Mouse (Mus musculus): ENCODE measurements around the gene Ms4a4a. TPM values are rescaled to one million over a fixed set of nuclear protein-coding genes. Genes with fewer than 3 reads are reported as not detected.

Gene Ms4a4a
- polyA plus RNA-seq (2015; fragmentation: Nextera tagmentation; extraction: Ambion mirVana): 4.0 and 8.1 TPM in 2 replicates

DNA sequence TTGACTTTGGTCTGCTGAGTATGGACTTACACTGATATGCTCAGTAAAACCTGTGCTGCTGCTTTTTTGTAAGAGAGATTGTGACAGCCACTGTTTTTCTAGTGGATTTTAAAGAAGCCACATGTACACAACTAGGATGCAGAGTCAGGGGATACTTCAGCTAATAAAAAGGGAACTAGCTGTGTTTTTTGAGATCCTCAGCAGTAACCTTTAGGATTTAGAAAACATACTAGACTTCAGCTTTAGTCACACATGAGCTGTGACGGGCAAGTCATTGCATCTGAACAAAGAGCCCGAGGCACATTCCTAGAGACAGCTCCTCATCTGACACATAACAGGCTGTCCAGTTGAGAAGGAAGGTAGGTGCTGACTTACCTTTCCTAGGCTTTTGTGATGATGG lies at the start of gene Ms4a4a:
TSS of gene Ms4a4a (plus strand) at position 251 of the 400 bp plus-strand sequence.
- WGBS: 72% methylated on average over 2 of the region's 2 CpGs
- Histone ChIP-seq H3K9ac (no peak within 1 kb of the TSS), H3K9me3 (replicated peaks) (no peaks in the 10 kb centered on the region), H3K36me3 (no peaks in the 10 kb centered on the region), H3K27ac (no peak within 1 kb of the TSS), H3K4me1 (replicated peaks) (no peaks in the 10 kb centered on the region), H3K4me2 (no peak within 1 kb of the TSS), H3K27me3 (no peaks in the 10 kb centered on the region), H3K4me3 (no peak within 1 kb of the TSS)
- no peak for ATAC-seq (replicated peaks; ENCODE audit: insufficient number of reproducible peaks, insufficient read depth, low FRiP score, low read depth)

DNA sequence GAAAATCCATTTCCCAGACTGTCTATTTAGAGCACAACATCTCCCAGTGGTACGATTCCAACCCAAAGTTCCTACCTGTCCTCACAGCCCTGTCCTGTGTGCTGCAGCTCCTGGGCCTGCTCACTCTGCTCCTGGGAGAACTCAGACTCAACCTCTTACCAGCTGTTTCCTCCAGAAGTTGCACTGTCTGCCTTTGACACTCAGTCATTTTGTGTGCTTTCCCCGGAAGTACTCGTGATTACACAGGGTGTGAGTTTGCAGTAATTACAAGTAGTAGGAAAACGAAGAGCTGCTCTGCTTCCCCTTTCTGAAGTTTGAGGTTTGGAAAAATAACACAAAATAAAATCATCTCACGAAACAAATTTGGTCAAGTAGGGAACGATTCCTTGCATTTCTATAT lies 39.4 kb upstream of the Ms4a4a start, which contains the start of gene Ms4a7:
TSS of gene Ms4a7 (minus strand) at position 215 of the 400 bp plus-strand sequence.
- no peak for ATAC-seq (replicated peaks; ENCODE audit: insufficient number of reproducible peaks, insufficient read depth, low FRiP score, low read depth)
- Histone ChIP-seq H3K36me3 (no peaks in the 10 kb centered on the region), H3K4me3 (no peak within 1 kb of the TSS), H3K4me1 (replicated peaks) (no peaks in the 10 kb centered on the region), H3K27ac (no peak within 1 kb of the TSS), H3K27me3 (no peaks in the 10 kb centered on the region), H3K9ac (no peak within 1 kb of the TSS), H3K4me2 (no peak within 1 kb of the TSS), H3K9me3 (replicated peaks) (no peaks in the 10 kb centered on the region)
- 72% methylated on average over 6 of the region's 6 CpGs for WGBS

DNA sequence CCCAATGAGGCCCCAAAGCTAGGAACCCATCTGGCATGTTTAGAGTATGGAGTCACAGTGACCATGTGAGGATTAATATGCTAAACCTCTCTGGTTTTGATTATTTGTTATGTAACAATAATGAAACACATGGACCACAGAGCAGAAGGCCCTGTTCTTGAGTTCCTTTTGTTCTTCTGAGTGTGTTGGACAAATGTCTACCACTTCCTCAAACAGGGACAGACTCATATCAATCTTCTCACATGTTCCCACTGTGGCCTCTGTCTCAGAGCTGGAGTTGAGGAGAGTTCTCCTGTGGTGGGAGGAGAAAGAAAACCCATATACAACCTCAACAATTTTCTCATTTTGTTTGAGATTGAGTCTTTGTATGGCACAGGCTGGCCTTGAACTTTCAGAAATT lies 32.2 kb upstream of the Ms4a4a start:
- H3K27me3 ChIP-seq: no peaks in the 10 kb centered on the region
- no peak overlapping the region for H3K4me2 ChIP-seq
- ATAC-seq (replicated peaks; ENCODE audit: insufficient number of reproducible peaks, insufficient read depth, low FRiP score, low read depth): no peak
- no peak overlapping the region for H3K9ac ChIP-seq
- no peaks in the 10 kb centered on the region for H3K4me1 ChIP-seq (replicated peaks)
- no peaks in the 10 kb centered on the region for H3K9me3 ChIP-seq (replicated peaks)
- no peak overlapping the region for H3K4me3 ChIP-seq
- H3K36me3 ChIP-seq: no peaks in the 10 kb centered on the region
- H3K27ac ChIP-seq: no peak overlapping the region

DNA sequence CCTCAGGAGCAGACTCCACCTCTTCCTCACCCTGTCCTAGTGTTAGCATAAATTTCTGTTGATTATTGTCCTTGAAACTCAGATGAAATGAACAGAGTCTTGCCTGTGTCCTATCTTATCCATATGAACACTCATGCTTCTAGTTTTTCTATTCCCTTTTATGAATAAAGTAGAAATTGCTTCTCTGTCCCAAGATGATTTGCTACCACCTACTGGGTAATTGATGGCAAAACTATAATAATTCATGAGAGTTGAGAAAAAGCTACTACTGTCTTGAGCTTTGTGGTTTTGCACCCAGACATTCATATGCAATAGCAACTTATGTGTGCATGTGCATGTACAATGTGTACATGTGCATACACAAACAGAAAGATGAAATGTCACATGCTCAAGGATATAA lies 31.3 kb upstream of the Ms4a4a start:
- Histone ChIP-seq H3K4me2 (no peak overlapping the region), H3K9ac (no peak overlapping the region), H3K9me3 (replicated peaks) (no peaks in the 10 kb centered on the region), H3K27ac (no peak overlapping the region), H3K36me3 (no peaks in the 10 kb centered on the region), H3K27me3 (no peaks in the 10 kb centered on the region), H3K4me3 (no peak overlapping the region), H3K4me1 (replicated peaks) (no peaks in the 10 kb centered on the region)
- ATAC-seq (replicated peaks; ENCODE audit: insufficient number of reproducible peaks, insufficient read depth, low FRiP score, low read depth): no peak

DNA sequence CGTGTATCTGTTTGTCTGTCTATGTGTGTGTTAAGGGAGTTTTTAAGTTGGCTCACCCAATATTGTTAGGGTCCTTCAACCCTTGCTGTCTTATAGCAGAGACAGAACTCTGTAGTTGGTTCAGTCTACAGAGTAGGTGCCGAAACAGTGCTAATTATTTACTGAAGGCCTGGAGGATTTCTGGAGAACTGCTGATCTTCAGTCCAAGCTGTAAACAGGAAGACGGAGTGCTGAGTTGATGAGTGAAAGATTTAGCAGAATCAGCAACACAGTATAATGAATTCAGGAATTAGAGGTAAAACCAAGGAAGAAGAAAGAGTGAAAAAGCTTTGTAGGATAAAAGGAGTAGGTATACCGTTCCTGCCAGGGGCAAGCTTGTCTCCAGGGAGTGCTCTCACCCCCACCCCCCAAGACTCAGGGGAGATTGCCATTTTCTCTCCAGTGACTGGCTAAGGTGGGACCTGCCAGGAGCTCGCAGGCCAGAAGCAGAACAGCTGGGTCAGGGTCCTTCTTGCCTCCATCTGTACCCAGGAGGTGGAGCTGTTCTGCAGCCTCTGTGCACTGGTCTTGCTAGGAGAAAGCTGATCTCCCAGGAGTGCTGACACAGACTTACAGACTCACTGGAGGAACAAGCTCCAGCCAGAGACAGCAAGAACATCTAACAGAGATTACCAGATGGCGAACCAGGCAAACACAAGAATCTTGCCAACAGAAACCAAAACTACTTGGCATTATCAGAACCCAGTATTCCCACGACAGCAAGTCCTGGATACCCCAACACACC lies 25.4 kb upstream of the Ms4a4a start:
- ATAC-seq (replicated peaks; ENCODE audit: insufficient number of reproducible peaks, insufficient read depth, low FRiP score, low read depth): no peak

DNA sequence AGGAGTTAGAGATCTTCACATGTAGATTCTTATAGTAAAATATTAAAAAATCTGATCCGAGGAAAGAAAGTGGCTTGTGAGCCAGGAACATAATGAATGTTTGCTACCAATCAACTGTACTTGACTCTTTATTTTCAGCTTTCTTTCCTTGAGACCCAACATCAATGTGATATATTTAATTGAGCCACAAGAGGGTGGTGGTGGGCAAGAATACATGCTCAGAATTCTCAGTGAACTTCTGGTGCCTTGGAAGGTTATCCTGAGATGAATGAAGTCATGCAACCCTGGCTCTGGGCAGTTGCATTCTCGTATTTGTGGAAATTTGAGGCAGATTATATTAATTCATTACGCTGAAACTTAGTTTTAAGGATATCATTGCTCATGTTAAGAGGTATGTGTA lies 23.4 kb upstream of the Ms4a4a start:
- 33% methylated on average over 3 of the region's 3 CpGs for WGBS

More for the DNA sequence above, 25.4 kb upstream of the Ms4a4a start:
- WGBS: 49% methylated on average over 7 of the region's 7 CpGs
- Histone ChIP-seq H3K36me3 (no peaks in the 10 kb centered on the region), H3K27ac (no peak overlapping the region), H3K4me3 (no peak overlapping the region), H3K9me3 (replicated peaks) (no peaks in the 10 kb centered on the region), H3K4me1 (replicated peaks) (no peaks in the 10 kb centered on the region), H3K4me2 (no peak overlapping the region), H3K27me3 (no peaks in the 10 kb centered on the region), H3K9ac (no peak overlapping the region)

DNA sequence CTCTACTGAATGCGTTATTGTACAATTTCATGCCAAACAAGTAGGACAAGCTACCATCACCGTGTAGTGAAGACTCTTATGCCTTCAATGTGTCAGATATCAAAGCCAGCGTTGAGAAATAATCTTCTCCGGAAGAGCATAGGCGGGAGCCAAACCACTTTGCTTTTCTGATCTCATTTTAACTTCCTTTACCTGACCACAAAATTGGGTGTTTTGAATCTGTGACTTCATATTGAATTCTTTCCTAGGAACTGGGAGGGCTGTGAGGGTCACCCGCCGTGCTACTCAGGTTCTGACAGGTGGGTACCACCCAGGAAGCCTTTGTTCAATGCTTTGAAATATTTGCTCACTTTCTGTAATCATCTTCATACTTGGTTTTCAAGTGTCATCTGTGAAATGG lies 19.6 kb upstream of the Ms4a4a start:
- WGBS: 72% methylated on average over 7 of the region's 7 CpGs
- H3K9me3 ChIP-seq (replicated peaks): no peaks in the 10 kb centered on the region
- no peaks in the 10 kb centered on the region for H3K4me1 ChIP-seq (replicated peaks)
- no peak overlapping the region for H3K4me3 ChIP-seq
- H3K27me3 ChIP-seq: no peaks in the 10 kb centered on the region
- no peak overlapping the region for H3K27ac ChIP-seq
- H3K9ac ChIP-seq: no peak overlapping the region
- no peak overlapping the region for H3K4me2 ChIP-seq
- H3K36me3 ChIP-seq: no peaks in the 10 kb centered on the region
- ATAC-seq (replicated peaks; ENCODE audit: insufficient number of reproducible peaks, insufficient read depth, low FRiP score, low read depth): no peak

More for the DNA sequence above, 23.4 kb upstream of the Ms4a4a start:
- Histone ChIP-seq H3K9me3 (replicated peaks) (no peaks in the 10 kb centered on the region), H3K4me1 (replicated peaks) (no peaks in the 10 kb centered on the region), H3K4me3 (no peak overlapping the region), H3K27ac (no peak overlapping the region), H3K27me3 (no peaks in the 10 kb centered on the region), H3K36me3 (no peaks in the 10 kb centered on the region), H3K9ac (no peak overlapping the region), H3K4me2 (no peak overlapping the region)
- no peak for ATAC-seq (replicated peaks; ENCODE audit: insufficient number of reproducible peaks, insufficient read depth, low FRiP score, low read depth)

DNA sequence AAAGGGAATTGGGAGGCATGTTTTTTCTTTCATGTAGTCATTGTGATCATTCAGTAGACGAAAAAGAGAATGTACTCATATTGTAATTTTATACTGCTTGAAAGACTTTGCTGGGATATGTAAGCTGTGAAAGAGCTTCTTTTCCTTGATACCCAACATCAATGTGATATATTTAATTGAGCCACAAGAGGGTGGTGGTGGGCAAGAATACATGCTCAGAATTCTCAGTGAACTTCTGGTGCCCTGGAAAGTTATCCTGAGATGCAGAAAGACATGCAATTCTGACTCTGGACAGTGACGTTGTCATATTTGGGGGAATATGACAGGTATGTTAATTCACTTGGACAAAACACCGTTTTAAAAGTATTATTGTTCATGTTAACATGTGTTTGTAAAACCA lies 15.2 kb upstream of the Ms4a4a start:
- H3K27me3 ChIP-seq: no peaks in the 10 kb centered on the region
- no peaks in the 10 kb centered on the region for H3K9me3 ChIP-seq (replicated peaks)
- no peak overlapping the region for H3K4me2 ChIP-seq
- H3K4me1 ChIP-seq (replicated peaks): no peaks in the 10 kb centered on the region
- ATAC-seq (replicated peaks; ENCODE audit: insufficient number of reproducible peaks, insufficient read depth, low FRiP score, low read depth): no peak
- WGBS: 49% methylated on average over 3 of the region's 3 CpGs
- H3K9ac ChIP-seq: no peak overlapping the region
- H3K36me3 ChIP-seq: no peaks in the 10 kb centered on the region
- no peak overlapping the region for H3K27ac ChIP-seq
- no peak overlapping the region for H3K4me3 ChIP-seq

DNA sequence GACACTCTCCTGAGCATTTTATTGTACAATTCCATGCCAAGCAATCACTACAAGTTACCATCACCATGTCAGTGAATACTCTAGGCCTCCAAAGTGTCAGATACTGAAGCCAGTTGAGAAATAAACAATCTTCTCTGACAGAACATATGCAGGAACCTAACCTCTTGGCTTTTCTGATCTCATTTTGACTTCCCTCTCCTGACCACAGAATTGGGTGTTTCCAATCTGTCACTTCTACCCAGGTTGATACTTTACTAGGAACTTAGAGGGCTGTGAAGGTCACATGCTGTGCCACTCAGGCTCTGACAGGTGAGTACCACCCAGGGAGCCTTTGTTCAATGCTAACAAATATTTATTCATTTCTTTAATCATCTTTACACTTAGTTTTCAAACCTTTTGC lies 13.3 kb upstream of the Ms4a4a start:
- no peaks in the 10 kb centered on the region for H3K4me1 ChIP-seq (replicated peaks)
- no peak overlapping the region for H3K4me3 ChIP-seq
- no peak overlapping the region for H3K27ac ChIP-seq
- no peak overlapping the region for H3K4me2 ChIP-seq
- no peak for ATAC-seq (replicated peaks; ENCODE audit: insufficient number of reproducible peaks, insufficient read depth, low FRiP score, low read depth)
- no peaks in the 10 kb centered on the region for H3K27me3 ChIP-seq
- no peaks in the 10 kb centered on the region for H3K36me3 ChIP-seq
- no peak overlapping the region for H3K9ac ChIP-seq
- no peaks in the 10 kb centered on the region for H3K9me3 ChIP-seq (replicated peaks)

DNA sequence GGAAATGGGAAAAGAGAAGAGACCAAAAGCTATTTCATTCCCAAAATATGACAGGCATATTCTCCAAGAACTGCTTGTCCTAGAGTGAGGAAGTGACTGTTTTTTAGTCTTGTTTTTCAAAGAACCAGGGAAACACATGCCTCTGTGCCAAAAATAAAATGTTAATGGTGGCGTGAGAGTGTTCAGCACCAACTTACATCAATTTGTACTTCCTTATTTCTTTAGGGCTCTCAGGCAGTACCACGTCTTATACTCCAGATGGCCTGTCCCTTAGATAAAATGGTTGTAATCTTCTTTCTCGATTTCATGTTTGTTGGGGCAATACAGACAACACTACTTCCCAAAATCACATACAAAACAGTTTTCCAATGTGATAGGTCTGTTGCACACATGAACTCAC lies 7.0 kb upstream of the Ms4a4a start:
- Histone ChIP-seq H3K36me3 (no peaks in the 10 kb centered on the region), H3K27ac (no peak overlapping the region), H3K4me3 (no peak overlapping the region), H3K4me1 (replicated peaks) (no peaks in the 10 kb centered on the region), H3K9me3 (replicated peaks) (no peaks in the 10 kb centered on the region), H3K27me3 (no peaks in the 10 kb centered on the region), H3K4me2 (no peak overlapping the region), H3K9ac (no peak overlapping the region)
- no peak for ATAC-seq (replicated peaks; ENCODE audit: insufficient number of reproducible peaks, insufficient read depth, low FRiP score, low read depth)
- 54% methylated on average over 3 of the region's 3 CpGs for WGBS

DNA sequence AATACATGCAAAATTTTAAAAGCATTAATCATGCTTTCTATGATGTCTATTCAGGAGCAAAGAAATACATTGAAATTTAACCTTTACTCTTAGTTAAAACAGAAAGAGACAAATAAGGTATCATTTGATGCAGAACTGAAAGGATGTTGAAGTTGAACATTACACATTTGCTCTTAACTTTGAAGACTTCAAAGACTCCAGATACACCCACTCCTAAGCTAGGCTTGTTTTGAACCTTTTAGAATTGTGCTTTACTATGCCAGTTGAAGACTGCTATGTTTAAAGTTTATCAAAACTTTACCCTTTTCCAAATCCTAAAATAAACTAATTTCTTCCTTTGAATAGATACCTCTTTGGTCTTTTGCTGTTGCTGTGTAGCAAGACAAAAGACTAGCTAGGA lies 4.1 kb upstream of the Ms4a4a start:
- no peak for ATAC-seq (replicated peaks; ENCODE audit: insufficient number of reproducible peaks, insufficient read depth, low FRiP score, low read depth)

DNA sequence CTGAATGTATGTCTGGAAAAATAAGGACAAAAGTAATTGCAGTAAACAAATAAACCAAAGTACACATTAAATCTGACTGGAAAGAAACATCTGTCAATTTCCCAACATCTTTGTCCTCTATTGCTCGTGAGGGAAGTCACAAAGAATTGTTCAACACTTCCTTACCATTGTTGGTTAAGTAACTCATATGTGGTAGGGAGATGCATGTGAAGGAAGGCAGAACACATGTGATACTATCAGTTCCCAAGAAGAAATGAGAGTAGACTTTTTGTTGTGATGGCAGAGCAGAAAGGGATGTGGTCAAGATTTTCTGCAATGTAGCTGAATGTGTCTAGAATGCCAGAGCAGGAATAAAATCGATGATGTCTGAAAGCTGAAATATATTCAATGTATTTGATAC lies 1.1 kb downstream of the Ms4a4a start:
- H3K4me1 ChIP-seq (replicated peaks): no peaks in the 10 kb centered on the region
- H3K4me2 ChIP-seq: no peak overlapping the region
- H3K9ac ChIP-seq: no peak overlapping the region
- ATAC-seq (replicated peaks; ENCODE audit: insufficient number of reproducible peaks, insufficient read depth, low FRiP score, low read depth): no peak
- no peak overlapping the region for H3K27ac ChIP-seq
- H3K9me3 ChIP-seq (replicated peaks): no peaks in the 10 kb centered on the region
- H3K4me3 ChIP-seq: no peak overlapping the region
- H3K36me3 ChIP-seq: no peaks in the 10 kb centered on the region
- no peaks in the 10 kb centered on the region for H3K27me3 ChIP-seq
- 68% methylated on average over 2 of the region's 2 CpGs for WGBS

More for the DNA sequence above, 4.1 kb upstream of the Ms4a4a start:
- H3K4me2 ChIP-seq: no peak overlapping the region
- H3K4me3 ChIP-seq: no peak overlapping the region
- no peak overlapping the region for H3K27ac ChIP-seq
- H3K4me1 ChIP-seq (replicated peaks): no peaks in the 10 kb centered on the region
- H3K27me3 ChIP-seq: no peaks in the 10 kb centered on the region
- H3K36me3 ChIP-seq: no peaks in the 10 kb centered on the region
- no peaks in the 10 kb centered on the region for H3K9me3 ChIP-seq (replicated peaks)
- no peak overlapping the region for H3K9ac ChIP-seq
